Mouse (Mus musculus) liver, adult 2 months (tissue): Measurements from ENCODE around the gene Brwd1.

Source experiments
- CTCF ChIP-seq: fragments of 200-500 bp; IDR thresholded peaks from 2 replicates; pipeline ENCODE4 v1.5.1; 2011; ENCODE audit warnings: low read depth, low read length, control low read depth
- POLR2A ChIP-seq: fragments of 200-500 bp; IDR thresholded peaks from 2 replicates; pipeline ENCODE4 v1.6.1; 2011; ENCODE audit warnings: low read length, control low read depth; ENCODE audit not compliant: insufficient read depth; ENCODE audit errors: extremely low read depth

- TF ChIP-seq CTCF, result no peak
- no peak for TF ChIP-seq POLR2A
These were observed 27.3 kb upstream of the Brwd1 start for GRCm38 (mm10) chr16:96109673-96110072.
